Mouse (Mus musculus) forebrain, embryonic 15.5 days (tissue): ENCODE results near the gene Pinlyp. TPM values are rescaled to one million over a fixed set of nuclear protein-coding genes. Genes with fewer than 3 reads are reported as not detected.
A peak's percentile ranks its signal among the peaks of the same experiment; 100 is the strongest.
"Not testable (repeated sequence)": the region's sequence is repeated elsewhere in the genome, so short reads cannot be mapped to it uniquely, and the experiment has no call there.

Experiments
- ATAC-seq: fragments of 200-750 bp; cut with Nextera tagmentation; replicated peaks from 2 replicates; pipeline ENCODE4 v1.8.0; 2017; ENCODE audit warnings: mild to moderate bottlenecking, moderate TSS enrichment, moderate library complexity
- H3K27ac ChIP-seq: fragments of 300-500 bp; sonication (generic); replicated peaks from 2 replicates; pipeline ENCODE4 v1.5.1; 2015; ENCODE audit warnings: mild to moderate bottlenecking, inconsistent platforms
- H3K27me3 ChIP-seq: fragments of 300-500 bp; sonication (generic); 2 replicates; pipeline ENCODE4 v1.6.1; 2015; ENCODE audit warnings: inconsistent platforms
- H3K36me3 ChIP-seq: fragments of 300-500 bp; sonication (generic); 2 replicates; pipeline ENCODE4 v1.6.1; 2015; ENCODE audit warnings: mild to moderate bottlenecking, inconsistent platforms
- H3K4me1 ChIP-seq: fragments of 300-500 bp; sonication (generic); 2 replicates; pipeline ENCODE4 v1.6.1; 2015; ENCODE audit warnings: inconsistent platforms
- H3K4me2 ChIP-seq: fragments of 300-500 bp; sonication (generic); replicated peaks from 2 replicates; pipeline ENCODE4 v1.6.1; 2015; ENCODE audit warnings: mild to moderate bottlenecking, inconsistent platforms
- H3K4me3 ChIP-seq: fragments of 300-500 bp; sonication (generic); 2 replicates; pipeline ENCODE4 v1.5.1; 2015; ENCODE audit warnings: mild to moderate bottlenecking, inconsistent platforms
- H3K9ac ChIP-seq: fragments of 300-500 bp; sonication (generic); replicated peaks from 2 replicates; pipeline ENCODE4 v1.6.1; 2015; ENCODE audit warnings: mild to moderate bottlenecking, inconsistent platforms
- H3K9me3 ChIP-seq: fragments of 300-500 bp; sonication (generic); 2 replicates; pipeline ENCODE4 v1.6.1; 2016; ENCODE audit warnings: inconsistent platforms
- WGBS: fragments of 180-500 bp; shearing (Covaris S2); methylation state at CpG from one replicate; pipeline ENCODE4 v1.1.7; 2015; ENCODE audit warnings: mixed read lengths; 5-methylcytosine and 5-hydroxymethylcytosine counted together
- polyA plus RNA-seq: library from polyadenylated mRNA; unstranded; fragments of >200 nt; fragmentation: Nextera tagmentation; extraction: Ambion mirVana; gene quantifications from 2 replicates; pipeline ENCODE4 v1.2.1, GENCODE M21; 2015

The Pinlyp gene
- polyA plus RNA-seq, 1 experiment from 2014 or later, result not detected

GRCm38 (mm10) chr7:24533031-24533571 lies 12.8 kb downstream of the Pinlyp start:
- Histone ChIP-seq H3K4me2 (no peak overlapping the region), H3K36me3 (peaks cover 33% of the 10 kb centered on the region), H3K9me3 (no peaks in the 10 kb centered on the region), H3K4me3 (no peak overlapping the region), H3K27me3 (no peaks in the 10 kb centered on the region), H3K9ac (no peak overlapping the region), H3K27ac (no peak overlapping the region), H3K4me1 (peaks cover 47% of the 10 kb centered on the region)
- 60% methylated on average over 28 of the region's 28 CpGs for WGBS
- no peak for ATAC-seq

DNA sequence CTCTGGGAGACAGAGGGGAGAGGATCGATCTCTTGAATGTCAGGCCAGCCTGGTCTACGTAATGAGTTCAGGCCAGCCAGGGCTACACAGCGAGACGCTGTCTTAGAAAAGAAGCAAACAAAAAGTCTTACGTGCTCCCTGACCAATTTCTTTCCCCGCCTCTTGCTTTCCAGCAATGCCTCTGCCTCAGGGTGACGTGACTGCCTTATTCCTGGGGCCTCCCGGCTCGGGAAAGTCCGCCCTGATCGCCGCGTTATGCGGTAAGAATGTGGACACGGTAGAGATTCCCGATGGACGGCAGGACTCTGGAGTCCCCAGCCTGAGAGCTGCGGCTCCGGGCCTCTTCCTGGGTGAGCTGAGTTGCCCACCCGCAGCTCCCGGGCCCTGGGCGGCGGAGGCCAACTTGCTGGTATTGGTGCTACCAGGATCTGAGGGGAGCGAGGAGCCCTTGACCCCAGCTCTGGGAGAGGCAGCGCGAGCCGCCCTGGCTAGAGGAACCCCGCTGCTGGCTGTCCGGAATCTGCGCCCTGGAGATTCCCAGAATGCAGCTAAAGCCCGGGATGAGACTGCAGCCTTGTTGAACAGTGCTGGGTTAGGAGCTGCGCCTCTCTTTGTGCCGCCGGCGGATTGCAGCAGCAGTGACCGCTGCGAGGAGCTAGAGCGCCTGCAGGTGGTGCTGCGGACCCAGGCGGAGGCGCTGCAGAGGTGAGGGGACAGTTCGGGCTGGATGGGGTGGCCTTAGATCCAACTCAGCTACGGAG lies 14.5 kb downstream of the Pinlyp start:
- Histone ChIP-seq H3K4me3 (peak overlapping the region; percentile 57), H3K27ac (peak overlapping the region; percentile 91), H3K9ac (peak overlapping the region; percentile 82), H3K4me1 (peaks cover 46% of the 10 kb centered on the region), H3K27me3 (no peaks in the 10 kb centered on the region), H3K36me3 (peaks cover 32% of the 10 kb centered on the region), H3K9me3 (no peaks in the 10 kb centered on the region), H3K4me2 (peak overlapping the region; percentile 64)
- ATAC-seq, result peak; percentile 57
- WGBS, result under 1% methylated on average over 43 of the region's 43 CpGs

DNA sequence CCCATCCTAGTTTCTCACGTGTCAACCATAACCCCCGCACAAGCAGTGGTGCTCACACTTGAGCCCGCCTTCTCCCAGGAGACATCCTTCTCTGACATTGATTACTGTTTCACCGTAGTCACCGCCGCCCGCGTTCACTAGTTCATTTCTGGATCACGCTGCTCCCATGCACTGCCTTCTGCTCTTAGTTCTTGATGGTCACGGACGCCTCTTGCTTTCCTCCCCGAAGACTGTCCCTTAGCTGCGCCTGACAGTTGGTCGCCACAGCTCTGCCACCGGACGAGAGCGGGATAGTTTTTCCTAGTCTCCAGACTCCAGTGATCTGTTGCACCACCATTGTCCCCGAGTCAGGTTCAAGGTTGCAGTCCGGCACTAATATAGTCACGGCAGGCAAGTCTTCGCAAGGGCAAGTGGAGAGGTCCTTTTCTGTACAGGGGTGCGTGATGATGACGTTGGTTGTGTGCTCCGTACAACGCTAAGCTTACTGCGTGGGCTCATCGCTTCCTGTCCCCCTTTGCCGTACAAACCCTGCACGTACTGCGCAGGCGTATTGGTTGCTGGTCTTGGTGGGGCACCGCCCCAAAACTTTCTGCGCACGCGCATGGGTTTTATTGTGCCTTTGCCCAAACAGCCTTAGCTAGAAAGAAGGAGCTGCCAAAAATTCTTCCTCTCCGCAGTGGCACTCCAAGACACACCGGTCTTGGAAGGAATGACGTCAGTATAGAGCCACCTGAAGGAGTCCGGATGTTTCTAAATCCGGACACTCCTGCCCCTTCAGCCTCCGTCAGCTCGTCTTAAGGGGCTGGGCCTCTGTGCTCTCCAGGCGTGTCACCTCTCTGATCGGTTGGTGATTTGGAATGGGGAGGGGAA lies 15.6 kb downstream of the Pinlyp start, which contains the start of gene Irgq:
TSS of gene Irgq (plus strand) at position 628 of the 870 bp plus-strand sequence.
- Histone ChIP-seq H3K9me3 (no peaks in the 10 kb centered on the region), H3K4me1 (peaks cover 53% of the 10 kb centered on the region), H3K4me3 (peak within 1 kb of the TSS; percentile 57), H3K27ac (peak within 1 kb of the TSS; percentile 93), H3K9ac (peak within 1 kb of the TSS; percentile 82), H3K36me3 (peaks cover 22% of the 10 kb centered on the region), H3K27me3 (no peaks in the 10 kb centered on the region), H3K4me2 (peak within 1 kb of the TSS; percentile 64)
- WGBS, result under 1% methylated on average over 44 of the region's 44 CpGs
- ATAC-seq, result peak; percentile 94

GRCm38 (mm10) chr7:24529580-24529979 lies 16.3 kb downstream of the Pinlyp start:
- 60% methylated on average over 11 of the region's 11 CpGs for WGBS
- Histone ChIP-seq H3K4me1 (peaks cover 47% of the 10 kb centered on the region), H3K27me3 (no peaks in the 10 kb centered on the region), H3K36me3 (peaks cover 15% of the 10 kb centered on the region), H3K27ac (peak overlapping the region; percentile 93), H3K9me3 (no peaks in the 10 kb centered on the region), H3K4me3 (peak overlapping the region; percentile 57), H3K4me2 (peak overlapping the region; percentile 64), H3K9ac (peak overlapping the region; percentile 70)
- no peak for ATAC-seq

- Histone ChIP-seq H3K9me3 (no peaks in the 10 kb centered on the region), H3K4me2 (no peak overlapping the region), H3K9ac (no peak overlapping the region), H3K27me3 (no peaks in the 10 kb centered on the region), H3K4me3 (no peak overlapping the region), H3K27ac (no peak overlapping the region), H3K4me1 (peaks cover 39% of the 10 kb centered on the region), H3K36me3 (peaks cover 8% of the 10 kb centered on the region)
- WGBS, result 94% methylated on average over 11 of the region's 11 CpGs
- no peak for ATAC-seq
Observed at GRCm38 (mm10) chr7:24528861-24529260, 17.1 kb downstream of the Pinlyp start.

- no peak overlapping the region for H3K9ac ChIP-seq
- H3K9me3 ChIP-seq, result no peaks in the 10 kb centered on the region
- H3K27me3 ChIP-seq, result no peaks in the 10 kb centered on the region
- ATAC-seq, result no peak
- 82% methylated on average over 12 of the region's 12 CpGs for WGBS
- H3K4me2 ChIP-seq, result no peak overlapping the region
- no peak overlapping the region for H3K4me3 ChIP-seq
- peak overlapping the region; percentile 62 for H3K27ac ChIP-seq
- no peaks in the 10 kb centered on the region for H3K36me3 ChIP-seq
- peaks cover 18% of the 10 kb centered on the region for H3K4me1 ChIP-seq
Observed at GRCm38 (mm10) chr7:24525686-24526420, 20.1 kb downstream of the Pinlyp start.

GRCm38 (mm10) chr7:24524978-24525377 lies 20.9 kb downstream of the Pinlyp start:
- Histone ChIP-seq H3K4me3 (no peak overlapping the region), H3K36me3 (0 out of 2 replicates have a peak, but pooled peaks cover 3% of the 10 kb centered on the region), H3K27me3 (no peaks in the 10 kb centered on the region), H3K27ac (no peak overlapping the region), H3K9ac (no peak overlapping the region), H3K4me2 (no peak overlapping the region), H3K9me3 (no peaks in the 10 kb centered on the region), H3K4me1 (peaks cover 18% of the 10 kb centered on the region)
- ATAC-seq, result no peak
- WGBS, result 79% methylated on average over 6 of the region's 6 CpGs

DNA sequence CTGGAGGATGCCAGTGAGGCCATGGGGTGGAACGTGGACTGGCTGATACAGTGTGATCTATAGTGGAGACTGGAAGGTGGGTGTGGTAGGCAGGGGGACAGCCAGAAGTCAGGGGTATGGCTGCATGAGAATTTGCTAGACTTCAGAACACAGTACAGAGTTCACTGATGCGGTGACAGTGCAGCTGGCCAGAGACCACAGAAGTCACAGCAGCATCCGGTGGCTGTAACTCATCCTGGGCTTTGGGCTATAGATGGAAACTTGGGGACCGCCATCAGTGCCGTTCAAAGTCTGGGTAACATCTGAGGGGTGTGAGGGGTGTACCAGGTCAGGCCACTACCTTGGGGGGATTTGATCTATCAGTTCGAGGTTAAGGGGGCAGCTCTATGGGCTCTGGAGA lies 22.2 kb downstream of the Pinlyp start:
- no peak overlapping the region for H3K4me2 ChIP-seq
- no peaks in the 10 kb centered on the region for H3K27me3 ChIP-seq
- H3K4me1 ChIP-seq, result peaks cover 9% of the 10 kb centered on the region; the same call in 1 of the 2 replicates
- H3K36me3 ChIP-seq, result peaks cover 4% of the 10 kb centered on the region; the same call in 1 of the 2 replicates
- no peak for ATAC-seq
- H3K9ac ChIP-seq, result no peak overlapping the region
- H3K4me3 ChIP-seq, result no peak overlapping the region
- no peaks in the 10 kb centered on the region for H3K9me3 ChIP-seq
- H3K27ac ChIP-seq, result no peak overlapping the region
- WGBS, result 85% methylated on average over 6 of the region's 6 CpGs

- Histone ChIP-seq H3K9me3 (no peaks in the 10 kb centered on the region), H3K27me3 (no peaks in the 10 kb centered on the region), H3K27ac (no peak overlapping the region), H3K9ac (no peak overlapping the region), H3K4me1 (peaks cover 13% of the 10 kb centered on the region; the same call in 1 of the 2 replicates), H3K4me2 (no peak overlapping the region), H3K4me3 (no peak overlapping the region), H3K36me3 (peaks cover 7% of the 10 kb centered on the region; the same call in 1 of the 2 replicates)
- WGBS, result 73% methylated on average over 5 of the region's 5 CpGs
- ATAC-seq, result no peak
Observed at GRCm38 (mm10) chr7:24522805-24523204, 23.1 kb downstream of the Pinlyp start.

- H3K4me3 ChIP-seq, H3K27ac ChIP-seq, ATAC-seq, H3K9me3 ChIP-seq, H3K4me2 ChIP-seq, H3K9ac ChIP-seq, H3K27me3 ChIP-seq: not testable (repeated sequence)
- peaks cover 16% of the 10 kb centered on the region; the same call in 1 of the 2 replicates for H3K36me3 ChIP-seq
- H3K4me1 ChIP-seq, result peaks cover 13% of the 10 kb centered on the region; the same call in 1 of the 2 replicates
- 83% methylated on average over 10 of the region's 10 CpGs for WGBS
Observed at GRCm38 (mm10) chr7:24520054-24520453, 25.9 kb downstream of the Pinlyp start.

DNA sequence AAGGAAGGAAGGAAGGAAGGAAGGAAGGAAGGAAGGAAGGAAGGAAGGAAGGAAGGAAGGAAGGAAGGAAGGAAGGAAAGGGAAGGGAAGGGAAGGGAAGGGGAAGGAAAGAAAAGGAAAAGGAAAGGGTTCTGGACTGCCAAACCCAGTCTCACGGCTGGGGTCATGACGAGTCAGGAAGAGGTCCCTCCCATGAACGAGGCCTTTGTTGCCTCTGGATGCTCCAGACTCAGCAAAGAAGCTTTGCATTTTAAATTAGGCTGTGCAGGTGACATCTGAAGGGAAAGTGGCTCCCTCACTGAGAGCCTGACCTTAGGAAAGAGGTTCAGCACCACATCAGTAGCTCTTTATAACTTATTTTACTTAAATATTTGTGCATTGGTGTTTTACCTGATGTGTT lies 26.8 kb downstream of the Pinlyp start:
- Histone ChIP-seq H3K27ac (no peak overlapping the region), H3K9ac (no peak overlapping the region), H3K9me3 (no peaks in the 10 kb centered on the region), H3K4me1 (peaks cover 14% of the 10 kb centered on the region; the same call in 1 of the 2 replicates), H3K4me3 (no peak overlapping the region), H3K4me2 (no peak overlapping the region), H3K27me3 (no peaks in the 10 kb centered on the region), H3K36me3 (peaks cover 20% of the 10 kb centered on the region; the same call in 1 of the 2 replicates)
- 24% methylated on average over 3 of the region's 3 CpGs for WGBS
- ATAC-seq, result no peak
